In the genomic region with DNA sequence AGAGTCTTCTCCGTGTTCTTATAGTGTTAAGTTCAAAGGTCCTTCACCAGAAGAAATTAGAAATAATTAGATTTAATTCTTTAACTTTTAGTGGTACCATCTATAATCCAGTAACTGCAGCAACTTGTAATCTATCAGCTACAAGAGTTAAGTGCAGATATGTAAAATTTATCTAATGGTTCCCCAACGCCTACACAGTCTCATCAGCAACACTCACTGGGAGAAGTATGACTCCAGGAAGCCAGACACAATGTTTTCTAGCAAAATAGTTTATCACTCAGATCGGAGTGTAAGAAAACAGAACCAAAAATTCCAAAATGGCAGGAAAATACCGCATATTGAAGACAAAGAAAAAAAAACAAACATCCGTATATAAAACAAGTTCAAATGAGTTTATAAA, we compare ENCODE assay signal across 25 mouse cellular contexts.
"Had no signal": no experiment of that assay in that cellular context is flagged by ENCODE, and none has a peak within 500 bp of the region (broad histone marks: within the 10 kb centered on the region; RNA-seq: fewer than 3 reads in every experiment).

No protein-coding gene starts in this region.

- DNase-seq: cerebellum, adult 9-10 months; cerebellum, adult 9-11 months; cerebellum, postnatal 10 days; cerebellum, postnatal 14 days; cerebellum, postnatal 25 days; cerebellum, postnatal 36 days; embryo, embryonic 11 days; forebrain, postnatal 0 days; gastrocnemius, adult 2 months; gastrocnemius, postnatal 10 days; gastrocnemius, postnatal 14 days; gastrocnemius, postnatal 25 days; gastrocnemius, postnatal 36 days; heart, adult 11 months; heart, adult 18-20 months; heart, adult 2 months had no signal

- H3K27ac ChIP-seq: embryonic facial prominence, embryonic 10.5 days; embryonic facial prominence, embryonic 12.5 days; embryonic facial prominence, embryonic 13.5 days; embryonic facial prominence, embryonic 15.5 days; forebrain, embryonic 10.5 days; forebrain, embryonic 12.5 days; forebrain, embryonic 13.5 days; forebrain, embryonic 15.5 days; gastrocnemius, adult 2 months; heart, adult 2 months had no signal

- H3K9ac ChIP-seq: embryonic facial prominence, embryonic 12.5 days; embryonic facial prominence, embryonic 13.5 days; embryonic facial prominence, embryonic 15.5 days; forebrain, embryonic 12.5 days; forebrain, embryonic 13.5 days; forebrain, embryonic 15.5 days; forebrain, postnatal 0 days had no signal

- H3K4me3 ChIP-seq: embryonic facial prominence, embryonic 10.5 days; embryonic facial prominence, embryonic 12.5 days; embryonic facial prominence, embryonic 13.5 days; embryonic facial prominence, embryonic 15.5 days; erythroblast, embryonic 14.5 days; forebrain, embryonic 10.5 days; forebrain, embryonic 12.5 days; forebrain, embryonic 13.5 days; forebrain, embryonic 15.5 days; gastrocnemius, adult 2 months; heart, adult 2 months had no signal

- H3K4me1 ChIP-seq: embryonic facial prominence, embryonic 10.5 days; embryonic facial prominence, embryonic 12.5 days; embryonic facial prominence, embryonic 13.5 days; embryonic facial prominence, embryonic 15.5 days; forebrain, embryonic 10.5 days; forebrain, embryonic 12.5 days; forebrain, embryonic 13.5 days; forebrain, embryonic 15.5 days had no signal

- H3K27me3 ChIP-seq: embryonic facial prominence, embryonic 12.5 days; embryonic facial prominence, embryonic 13.5 days; embryonic facial prominence, embryonic 15.5 days; forebrain, embryonic 12.5 days; forebrain, embryonic 13.5 days; forebrain, embryonic 15.5 days had no signal

- H3K36me3 ChIP-seq: embryonic facial prominence, embryonic 12.5 days; embryonic facial prominence, embryonic 15.5 days; forebrain, embryonic 12.5 days; forebrain, embryonic 15.5 days had no signal

- H3K9me3 ChIP-seq: embryonic facial prominence, embryonic 10.5 days; embryonic facial prominence, embryonic 12.5 days; embryonic facial prominence, embryonic 13.5 days; embryonic facial prominence, embryonic 15.5 days; forebrain, embryonic 10.5 days; forebrain, embryonic 12.5 days; forebrain, embryonic 13.5 days; forebrain, embryonic 15.5 days had no signal
